Mouse (Mus musculus) liver, embryonic 16.5 days (tissue): ENCODE data around the gene Lrrc15. TPM values are rescaled to one million over a fixed set of nuclear protein-coding genes. Genes with fewer than 3 reads are reported as not detected.

Source experiments
- ATAC-seq: fragments of 200-750 bp; cut with Nextera tagmentation; 2 replicates; pipeline ENCODE4 v1.8.0; 2017; ENCODE audit warnings: low read depth, mild to moderate bottlenecking, moderate number of reproducible peaks, moderate library complexity
- H3K27ac ChIP-seq: fragments of 300-500 bp; sonication (generic); 2 replicates; pipeline ENCODE4 v1.5.1; 2014; ENCODE audit warnings: mild to moderate bottlenecking, low read length
- H3K27me3 ChIP-seq: fragments of 300-500 bp; sonication (generic); 2 replicates; pipeline ENCODE4 v1.6.1; 2014; ENCODE audit warnings: low read depth, low read length, mixed read lengths; ENCODE audit not compliant: control insufficient read depth, insufficient read depth
- H3K36me3 ChIP-seq: fragments of 300-500 bp; sonication (generic); 2 replicates; pipeline ENCODE4 v1.6.1; 2014; ENCODE audit warnings: mild to moderate bottlenecking; ENCODE audit not compliant: control insufficient read depth, insufficient read depth
- H3K4me1 ChIP-seq: fragments of 300-500 bp; sonication (generic); 2 replicates; pipeline ENCODE4 v1.6.1; 2014; ENCODE audit warnings: low read depth, low read length, mixed read lengths; ENCODE audit not compliant: control insufficient read depth
- H3K4me2 ChIP-seq: fragments of 300-500 bp; sonication (generic); 2 replicates; pipeline ENCODE4 v1.6.1; 2014; ENCODE audit warnings: low read depth, low read length, mixed read lengths
- H3K4me3 ChIP-seq: fragments of 300-500 bp; sonication (generic); 2 replicates; pipeline ENCODE4 v1.5.1; 2014; ENCODE audit warnings: low read depth, mild to moderate bottlenecking, low read length
- H3K9ac ChIP-seq: fragments of 300-500 bp; sonication (generic); 2 replicates; pipeline ENCODE4 v1.6.1; 2014; ENCODE audit warnings: low read depth, low read length
- H3K9me3 ChIP-seq: fragments of 300-500 bp; sonication (generic); replicated peaks from 2 replicates; pipeline ENCODE4 v1.6.1; 2016; ENCODE audit warnings: low read length; ENCODE audit not compliant: control insufficient read depth
- WGBS: fragments of 180-500 bp; shearing (Covaris S2); extraction: QIAGEN DNeasy Blood & Tissue Kit; methylation state at CpG from one replicate; pipeline ENCODE4 v1.1.7; 2014; ENCODE audit not compliant: insufficient replicate concordance; 5-methylcytosine and 5-hydroxymethylcytosine counted together
- polyA plus RNA-seq: library from polyadenylated mRNA; unstranded; fragments of >200 nt; fragmentation: Nextera tagmentation; extraction: Ambion mirVana; gene quantifications from 2 replicates; pipeline ENCODE4 v1.2.1, GENCODE M21; 2015

Lrrc15 gene
- polyA plus RNA-seq, 1 experiment from 2014 or later, result 0.02 TPM

DNA sequence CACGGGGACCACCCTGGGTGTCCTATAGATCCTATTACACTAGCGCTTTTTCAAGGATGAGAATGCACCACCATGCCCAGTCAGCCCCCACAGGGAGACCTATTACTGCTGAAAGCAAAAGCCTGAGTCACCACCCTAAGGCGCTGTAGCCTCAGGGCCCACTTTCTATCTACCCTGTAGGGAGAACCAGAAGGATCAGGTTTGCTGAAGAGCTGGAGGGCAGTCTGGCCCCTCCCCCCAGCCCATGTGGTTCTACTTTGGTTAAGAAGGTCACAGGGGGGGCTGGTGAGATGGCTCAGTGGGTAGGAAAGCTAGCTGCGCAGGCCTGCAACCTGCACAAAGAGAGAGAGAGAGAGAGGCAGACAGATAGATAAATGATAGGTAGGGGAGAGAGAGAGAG is 2.6 kb upstream of the Lrrc15 start:
- Histone ChIP-seq H3K4me2 (no peak overlapping the region), H3K4me1 (no peaks in the 10 kb centered on the region), H3K27ac (no peak overlapping the region), H3K9ac (no peak overlapping the region), H3K27me3 (peaks cover 26% of the 10 kb centered on the region), H3K9me3 (no peaks in the 10 kb centered on the region), H3K4me3 (no peak overlapping the region), H3K36me3 (no peaks in the 10 kb centered on the region)
- WGBS, result 65% methylated on average over 4 of the region's 4 CpGs
- ATAC-seq, result no peak

DNA sequence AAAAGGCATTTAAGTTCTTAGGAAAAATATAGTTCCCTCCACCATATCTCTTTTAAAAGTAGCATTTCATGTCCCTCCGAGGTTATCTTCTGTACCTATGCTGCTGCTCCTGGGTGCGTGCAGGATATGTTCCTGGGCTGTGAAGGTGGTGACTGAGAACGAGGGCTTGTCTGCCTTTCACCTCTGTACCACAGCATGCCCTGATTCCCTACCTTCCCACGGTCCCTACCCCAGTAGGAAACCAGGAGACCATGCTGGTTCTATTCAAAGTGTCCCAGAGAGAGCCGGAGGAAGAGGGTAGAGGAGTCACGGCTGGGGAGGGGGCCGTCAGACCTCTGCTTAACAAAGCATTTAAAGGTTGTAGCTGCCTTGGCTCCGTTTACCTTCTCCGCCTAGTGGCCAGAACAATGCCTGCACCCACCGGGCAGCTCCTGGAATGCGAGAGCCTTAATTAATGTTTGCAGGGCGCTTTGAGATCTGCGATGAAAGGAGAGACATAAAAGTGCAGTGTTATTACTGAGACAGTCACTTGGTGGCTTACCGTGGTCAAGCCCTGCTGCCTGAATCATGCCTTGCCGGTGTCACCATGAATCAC is 784 bp upstream of the Lrrc15 start:
- Histone ChIP-seq H3K36me3 (no peaks in the 10 kb centered on the region), H3K9ac (no peak overlapping the region), H3K4me1 (no peaks in the 10 kb centered on the region), H3K4me2 (no peak overlapping the region; the same call in 1 of the 2 replicates), H3K4me3 (no peak overlapping the region), H3K27ac (no peak overlapping the region), H3K9me3 (no peaks in the 10 kb centered on the region), H3K27me3 (peaks cover 26% of the 10 kb centered on the region)
- 3% methylated on average over 15 of the region's 15 CpGs for WGBS
- no peak for ATAC-seq

DNA sequence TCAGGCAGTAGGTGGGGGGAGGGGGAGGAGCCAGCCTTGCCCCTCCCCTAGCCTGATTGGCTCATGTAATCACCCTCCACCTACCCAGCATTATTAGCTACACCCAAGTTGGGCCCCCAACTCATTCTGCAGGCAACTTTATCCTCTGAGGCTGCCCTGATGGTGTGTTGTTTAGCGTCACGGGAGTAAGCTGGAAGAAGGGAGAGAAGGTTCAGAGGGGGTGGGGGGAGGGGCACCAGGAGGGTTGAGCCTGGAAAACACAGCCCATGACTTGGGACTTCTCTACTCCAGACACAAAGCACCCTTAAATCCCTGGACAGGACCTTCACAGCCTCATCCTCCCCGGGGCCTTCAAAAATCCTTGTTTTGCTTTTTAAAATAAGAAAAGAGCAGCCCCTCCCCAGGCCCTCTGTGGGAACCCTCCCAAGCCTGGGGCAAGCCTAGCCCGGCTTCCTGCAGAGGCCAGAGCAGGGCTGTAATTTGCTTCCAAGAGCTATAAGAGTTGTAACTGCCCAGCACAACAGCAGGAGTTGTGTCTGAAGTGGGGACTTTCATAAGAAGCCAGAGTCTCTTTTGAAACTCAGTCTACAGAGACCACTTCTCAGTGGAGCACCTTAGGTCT is 2.3 kb downstream of the Lrrc15 start:
- Histone ChIP-seq H3K4me2 (no peak overlapping the region), H3K4me3 (no peak overlapping the region), H3K4me1 (no peaks in the 10 kb centered on the region), H3K9me3 (no peaks in the 10 kb centered on the region), H3K9ac (no peak overlapping the region), H3K27ac (no peak overlapping the region), H3K27me3 (peaks cover 26% of the 10 kb centered on the region), H3K36me3 (no peaks in the 10 kb centered on the region)
- ATAC-seq, result no peak
- WGBS, result 19% methylated on average over 4 of the region's 4 CpGs

DNA sequence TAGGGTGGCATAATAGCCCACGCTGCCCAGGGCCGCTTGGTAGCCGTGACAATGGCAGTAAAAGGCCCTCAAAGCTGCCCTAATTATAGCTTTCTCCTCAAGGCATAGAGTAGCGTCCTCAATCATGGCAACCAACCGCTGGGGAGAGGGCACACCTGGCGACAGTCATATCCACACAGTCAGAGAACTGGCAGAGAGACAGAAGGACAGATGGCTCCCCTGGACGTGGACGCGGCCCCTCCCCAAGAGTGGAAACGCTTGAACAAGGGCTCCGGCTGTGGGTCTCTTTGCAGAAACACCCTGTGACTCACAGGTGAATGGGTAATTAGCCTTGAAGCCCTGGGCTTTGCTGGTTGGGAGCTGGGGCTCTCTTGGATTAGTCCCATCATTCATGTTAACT is 4.7 kb downstream of the Lrrc15 start:
- no peak for ATAC-seq
- WGBS, result 68% methylated on average over 11 of the region's 11 CpGs
- Histone ChIP-seq H3K9me3 (no peaks in the 10 kb centered on the region), H3K27ac (no peak overlapping the region), H3K36me3 (no peaks in the 10 kb centered on the region), H3K4me2 (no peak overlapping the region), H3K9ac (no peak overlapping the region), H3K27me3 (peaks cover 13% of the 10 kb centered on the region), H3K4me3 (no peak overlapping the region), H3K4me1 (no peaks in the 10 kb centered on the region)

DNA sequence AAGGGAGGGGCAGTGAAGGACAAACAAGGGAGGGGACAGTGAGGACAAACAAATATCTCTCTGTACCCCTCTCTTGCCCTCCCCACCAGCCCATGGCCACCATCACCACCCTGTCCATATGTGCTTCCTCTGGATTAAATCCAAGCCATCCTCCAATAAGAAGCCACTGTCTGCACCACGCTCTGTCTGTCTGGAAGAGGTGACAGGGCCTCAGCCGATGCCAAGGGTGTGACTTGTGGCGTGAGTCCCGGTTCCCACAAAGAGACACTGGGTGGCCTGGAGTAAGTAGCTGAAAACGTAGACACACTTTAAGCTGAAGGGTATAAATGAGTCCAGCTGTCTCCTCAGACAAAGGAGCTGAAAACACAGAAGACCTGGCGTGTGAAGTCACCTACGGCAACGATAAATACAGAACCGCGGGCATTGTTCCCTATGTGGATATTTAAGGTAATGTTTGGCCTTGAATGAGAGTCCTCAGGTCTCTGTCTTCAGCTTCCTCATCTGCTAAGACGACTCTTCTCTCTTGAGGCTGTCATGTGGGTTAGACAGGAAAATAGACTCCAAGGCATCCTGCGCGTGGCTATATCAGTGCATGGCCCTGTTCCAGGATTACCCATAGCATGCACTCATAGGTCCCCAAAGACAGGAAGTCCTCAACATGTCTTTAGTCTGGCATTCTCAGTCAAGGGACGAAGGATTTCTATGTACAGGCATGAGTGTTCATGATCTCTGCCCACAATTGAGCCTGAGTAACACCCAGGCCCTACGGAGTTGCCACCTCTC is 7.3 kb downstream of the Lrrc15 start:
- no peak overlapping the region for H3K27ac ChIP-seq
- no peak overlapping the region for H3K4me2 ChIP-seq
- H3K9ac ChIP-seq, result no peak overlapping the region
- H3K9me3 ChIP-seq, result no peaks in the 10 kb centered on the region
- no peak for ATAC-seq
- no peaks in the 10 kb centered on the region for H3K27me3 ChIP-seq
- 66% methylated on average over 15 of the region's 15 CpGs for WGBS
- H3K36me3 ChIP-seq, result no peaks in the 10 kb centered on the region
- no peaks in the 10 kb centered on the region for H3K4me1 ChIP-seq
- H3K4me3 ChIP-seq, result no peak overlapping the region

DNA sequence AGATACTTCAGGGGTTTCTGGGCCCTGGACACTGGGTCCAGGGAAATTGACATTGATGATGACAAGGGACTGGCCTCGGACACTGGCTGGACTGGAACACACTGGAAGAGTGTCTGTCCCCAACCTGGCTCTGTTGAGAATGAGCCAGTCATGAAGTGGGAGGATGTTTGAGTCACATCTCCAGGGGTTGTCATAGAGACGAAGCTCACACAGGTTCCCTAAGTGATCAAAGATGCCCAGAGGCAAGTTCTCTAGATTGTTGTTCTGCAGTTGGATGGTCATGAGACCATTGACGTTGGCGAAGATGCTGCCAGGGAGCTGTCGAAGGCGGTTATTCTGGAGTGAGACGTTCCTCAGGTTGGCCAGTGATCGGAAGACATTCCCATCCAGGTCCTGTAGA is 10.0 kb downstream of the Lrrc15 start:
- no peak for ATAC-seq
- Histone ChIP-seq H3K4me3 (no peak overlapping the region), H3K4me1 (no peaks in the 10 kb centered on the region), H3K9ac (no peak overlapping the region), H3K4me2 (no peak overlapping the region), H3K27me3 (no peaks in the 10 kb centered on the region), H3K27ac (no peak overlapping the region), H3K9me3 (no peaks in the 10 kb centered on the region), H3K36me3 (no peaks in the 10 kb centered on the region)
- WGBS, result 73% methylated on average over 8 of the region's 8 CpGs

DNA sequence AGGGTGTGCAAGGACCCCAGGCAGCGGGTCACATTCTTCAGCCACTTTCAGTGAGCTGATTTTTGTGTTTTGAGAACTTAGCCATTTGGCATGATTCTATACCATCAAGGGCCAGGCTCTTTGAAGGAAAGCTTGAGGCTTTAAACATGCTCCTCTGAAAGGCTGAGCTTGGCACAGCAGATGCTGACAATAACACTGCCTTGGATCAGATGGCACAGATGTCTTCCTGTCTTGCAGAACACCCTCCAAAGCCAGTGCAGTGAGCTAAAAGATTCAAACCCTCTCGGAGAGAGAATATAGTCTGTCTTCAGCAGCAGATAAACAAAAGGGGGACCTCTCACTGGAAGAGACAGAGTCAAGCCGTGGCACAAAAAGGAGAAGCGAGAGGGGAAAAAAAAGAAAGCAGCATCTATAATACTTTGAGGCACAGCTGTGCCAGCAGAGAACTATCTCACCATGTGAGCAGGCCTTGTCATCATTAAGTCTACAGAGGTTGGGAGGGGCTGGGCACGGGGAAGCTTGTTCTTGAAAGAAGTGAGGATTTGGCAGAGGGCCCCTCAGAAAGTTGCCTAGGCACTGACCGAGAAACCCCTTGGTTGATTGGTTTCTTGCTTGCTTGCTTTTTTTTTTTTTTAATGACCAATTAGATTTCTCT is 11.0 kb downstream of the Lrrc15 start:
- 39% methylated on average over 6 of the region's 6 CpGs for WGBS
- Histone ChIP-seq H3K4me2 (no peak overlapping the region), H3K9ac (no peak overlapping the region), H3K4me1 (no peaks in the 10 kb centered on the region), H3K9me3 (no peaks in the 10 kb centered on the region), H3K4me3 (no peak overlapping the region), H3K27ac (no peak overlapping the region), H3K36me3 (no peaks in the 10 kb centered on the region), H3K27me3 (no peaks in the 10 kb centered on the region)
- no peak for ATAC-seq

DNA sequence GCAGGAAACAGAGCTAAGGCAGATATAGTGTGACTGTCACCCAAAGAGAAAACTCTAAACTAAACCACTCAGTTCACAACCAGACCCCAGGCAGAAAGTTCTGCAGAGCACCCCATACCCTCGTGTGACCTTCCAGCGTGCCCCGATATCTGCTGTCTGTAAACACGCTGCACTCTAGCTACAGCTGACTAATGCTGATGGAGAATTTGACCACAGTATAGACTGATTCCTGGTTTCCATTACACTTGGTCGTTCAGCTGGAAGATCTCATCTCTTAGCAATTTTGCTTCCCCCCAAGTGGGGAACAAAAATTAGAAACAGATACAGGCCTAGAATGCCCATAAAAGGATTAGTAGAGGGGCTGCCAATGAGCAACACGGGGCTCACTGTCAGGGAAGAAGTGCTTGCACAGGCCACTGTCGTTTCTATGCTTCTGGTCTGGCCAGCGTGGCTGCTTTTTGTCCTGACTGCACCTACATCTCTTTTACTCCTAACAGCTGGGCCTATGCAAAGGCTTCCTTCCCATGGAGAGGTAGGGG is 11.8 kb downstream of the Lrrc15 start:
- WGBS, result 46% methylated on average over 8 of the region's 8 CpGs

More for the DNA sequence above, 11.8 kb downstream of the Lrrc15 start:
- Histone ChIP-seq H3K27me3 (no peaks in the 10 kb centered on the region), H3K9ac (no peak overlapping the region), H3K4me3 (no peak overlapping the region), H3K27ac (no peak overlapping the region), H3K4me2 (no peak overlapping the region), H3K36me3 (no peaks in the 10 kb centered on the region), H3K9me3 (no peaks in the 10 kb centered on the region), H3K4me1 (no peaks in the 10 kb centered on the region)
- no peak for ATAC-seq
